Mouse (Mus musculus): ENCODE measurements around the gene Sh3gl1. TPM values are rescaled to one million over a fixed set of nuclear protein-coding genes. Genes with fewer than 3 reads are reported as not detected.

The Sh3gl1 gene
- polyA plus RNA-seq, 1 experiment from 2014 or later, result 96.3 TPM

DNA sequence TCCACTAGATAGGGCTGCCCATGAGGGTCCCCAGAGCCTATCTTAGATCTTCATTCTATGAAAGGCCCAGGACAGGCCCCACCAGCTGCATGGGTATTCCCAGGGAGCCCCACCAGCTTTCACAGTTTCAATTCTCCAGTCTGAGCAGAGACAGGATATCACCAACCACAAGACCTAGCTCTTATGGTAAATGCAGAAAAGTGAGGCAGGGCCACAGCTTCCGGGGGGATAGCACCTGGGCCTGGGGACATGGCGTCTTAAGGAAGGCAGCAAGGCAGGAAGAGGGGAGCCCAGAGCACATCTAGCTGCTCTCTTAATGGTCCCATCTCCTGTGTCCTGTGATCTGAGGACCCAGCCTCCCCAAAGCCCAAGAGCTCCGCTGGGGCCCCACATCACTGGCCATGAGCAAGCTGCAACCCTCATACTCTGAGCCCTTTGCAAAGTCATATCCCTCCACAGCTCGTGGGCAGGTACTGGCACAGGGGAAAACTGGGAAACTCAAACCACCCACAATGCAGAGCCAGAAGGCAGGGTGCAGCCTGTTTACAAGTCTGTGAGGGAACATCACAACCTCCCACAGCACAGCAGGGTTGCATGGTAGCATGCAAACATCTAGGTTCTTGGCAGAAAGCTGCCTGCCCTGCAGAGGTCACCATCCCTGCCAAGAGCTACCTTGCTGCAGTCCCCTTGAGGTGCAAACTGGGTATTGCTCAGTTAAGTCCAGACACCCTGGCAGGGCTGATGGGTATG, 15.1 kb downstream of the Sh3gl1 start:
- Histone ChIP-seq H3K36me3 (ENCODE audit: control insufficient read depth, insufficient read depth, low read length) (peaks cover 41% of the 10 kb centered on the region), H3K4me2 (ENCODE audit: low read length) (no peak overlapping the region), H3K9ac (replicated peaks; ENCODE audit: low read length) (no peak overlapping the region), H3K27ac (replicated peaks; ENCODE audit: low read depth, low read length) (peak overlapping the region; percentile 55), H3K4me3 (replicated peaks; ENCODE audit: low read depth, low read length) (no peak overlapping the region), H3K4me1 (ENCODE audit: control insufficient read depth, insufficient read depth, low read length) (peaks cover 6% of the 10 kb centered on the region; the same call in 1 of the 2 replicates), H3K27me3 (ENCODE audit: control insufficient read depth, insufficient read depth, low read length) (no peaks in the 10 kb centered on the region), H3K9me3 (ENCODE audit: control insufficient read depth, low read length) (no peaks in the 10 kb centered on the region)
- ATAC-seq (ENCODE audit: low FRiP score, low TSS enrichment) (no peak), DNase-seq (no peak)
- WGBS, result 86% methylated on average over 4 of the region's 4 CpGs

GRCm38 (mm10) chr17:56020400-56021084, 15.9 kb downstream of the Sh3gl1 start:
- peaks cover 49% of the 10 kb centered on the region for H3K36me3 ChIP-seq (ENCODE audit: control insufficient read depth, insufficient read depth, low read length)
- H3K4me3 ChIP-seq (replicated peaks; ENCODE audit: low read depth, low read length), result no peak overlapping the region
- ATAC-seq (ENCODE audit: low FRiP score, low TSS enrichment), result no peak
- WGBS, result 88% methylated on average over 6 of the region's 6 CpGs
- peak overlapping the region; percentile 55 for H3K27ac ChIP-seq (replicated peaks; ENCODE audit: low read depth, low read length)
- peaks cover 6% of the 10 kb centered on the region; the same call in 1 of the 2 replicates for H3K4me1 ChIP-seq (ENCODE audit: control insufficient read depth, insufficient read depth, low read length)
- no peak for DNase-seq
- no peak overlapping the region for H3K4me2 ChIP-seq (ENCODE audit: low read length)
- H3K9me3 ChIP-seq (ENCODE audit: control insufficient read depth, low read length), result no peaks in the 10 kb centered on the region
- H3K9ac ChIP-seq (replicated peaks; ENCODE audit: low read length), result no peak overlapping the region
- H3K27me3 ChIP-seq (ENCODE audit: control insufficient read depth, insufficient read depth, low read length), result no peaks in the 10 kb centered on the region

- H3K27me3 ChIP-seq (ENCODE audit: control insufficient read depth, insufficient read depth, low read length), result no peaks in the 10 kb centered on the region
- no peak overlapping the region for H3K4me2 ChIP-seq (ENCODE audit: low read length)
- H3K27ac ChIP-seq (replicated peaks; ENCODE audit: low read depth, low read length), result peak overlapping the region; percentile 32; the same call in 1 of the 2 replicates
- H3K9ac ChIP-seq (replicated peaks; ENCODE audit: low read length), result no peak overlapping the region
- peaks cover 6% of the 10 kb centered on the region; the same call in 1 of the 2 replicates for H3K4me1 ChIP-seq (ENCODE audit: control insufficient read depth, insufficient read depth, low read length)
- H3K9me3 ChIP-seq (ENCODE audit: control insufficient read depth, low read length), result no peaks in the 10 kb centered on the region
- H3K36me3 ChIP-seq (ENCODE audit: control insufficient read depth, insufficient read depth, low read length), result peaks cover 60% of the 10 kb centered on the region
- peak; percentile 48 for DNase-seq
- 0 out of 2 replicates have a peak, but pooled peaks have one; percentile 7 for ATAC-seq (ENCODE audit: low FRiP score, low TSS enrichment)
- no peak overlapping the region for H3K4me3 ChIP-seq (replicated peaks; ENCODE audit: low read depth, low read length)
- 77% methylated on average over 20 of the region's 20 CpGs for whole genome bisulfite sequencing
Observed at GRCm38 (mm10) chr17:56018347-56019131, 17.9 kb downstream of the Sh3gl1 start.

GRCm38 (mm10) chr17:56017848-56018247, 18.6 kb downstream of the Sh3gl1 start:
- 88% methylated on average over 7 of the region's 7 CpGs for whole genome bisulfite sequencing

GRCm38 (mm10) chr17:56016793-56017785, 19.3 kb downstream of the Sh3gl1 start:
- Histone ChIP-seq H3K9me3 (ENCODE audit: control insufficient read depth, low read length) (no peaks in the 10 kb centered on the region), H3K27ac (replicated peaks; ENCODE audit: low read depth, low read length) (no peak overlapping the region), H3K4me3 (replicated peaks; ENCODE audit: low read depth, low read length) (no peak overlapping the region), H3K4me1 (ENCODE audit: control insufficient read depth, insufficient read depth, low read length) (no peaks in the 10 kb centered on the region), H3K27me3 (ENCODE audit: control insufficient read depth, insufficient read depth, low read length) (no peaks in the 10 kb centered on the region), H3K9ac (replicated peaks; ENCODE audit: low read length) (no peak overlapping the region), H3K4me2 (ENCODE audit: low read length) (no peak overlapping the region), H3K36me3 (ENCODE audit: control insufficient read depth, insufficient read depth, low read length) (peaks cover 72% of the 10 kb centered on the region)
- DNase-seq (no peak), ATAC-seq (ENCODE audit: low FRiP score, low TSS enrichment) (no peak)
- 86% methylated on average over 15 of the region's 15 CpGs for WGBS

More at GRCm38 (mm10) chr17:56017848-56018247, 18.6 kb downstream of the Sh3gl1 start:
- peaks cover 66% of the 10 kb centered on the region for H3K36me3 ChIP-seq (ENCODE audit: control insufficient read depth, insufficient read depth, low read length)
- H3K9ac ChIP-seq (replicated peaks; ENCODE audit: low read length), result no peak overlapping the region
- no peak overlapping the region for H3K4me3 ChIP-seq (replicated peaks; ENCODE audit: low read depth, low read length)
- H3K4me1 ChIP-seq (ENCODE audit: control insufficient read depth, insufficient read depth, low read length), result peaks cover 6% of the 10 kb centered on the region; the same call in 1 of the 2 replicates
- H3K9me3 ChIP-seq (ENCODE audit: control insufficient read depth, low read length), result no peaks in the 10 kb centered on the region
- H3K4me2 ChIP-seq (ENCODE audit: low read length), result no peak overlapping the region
- DNase-seq (no peak), ATAC-seq (ENCODE audit: low FRiP score, low TSS enrichment) (no peak)
- H3K27ac ChIP-seq (replicated peaks; ENCODE audit: low read depth, low read length), result 0 out of 2 replicates have a peak overlapping the region, but pooled peaks have one; percentile 49
- no peaks in the 10 kb centered on the region for H3K27me3 ChIP-seq (ENCODE audit: control insufficient read depth, insufficient read depth, low read length)

DNA sequence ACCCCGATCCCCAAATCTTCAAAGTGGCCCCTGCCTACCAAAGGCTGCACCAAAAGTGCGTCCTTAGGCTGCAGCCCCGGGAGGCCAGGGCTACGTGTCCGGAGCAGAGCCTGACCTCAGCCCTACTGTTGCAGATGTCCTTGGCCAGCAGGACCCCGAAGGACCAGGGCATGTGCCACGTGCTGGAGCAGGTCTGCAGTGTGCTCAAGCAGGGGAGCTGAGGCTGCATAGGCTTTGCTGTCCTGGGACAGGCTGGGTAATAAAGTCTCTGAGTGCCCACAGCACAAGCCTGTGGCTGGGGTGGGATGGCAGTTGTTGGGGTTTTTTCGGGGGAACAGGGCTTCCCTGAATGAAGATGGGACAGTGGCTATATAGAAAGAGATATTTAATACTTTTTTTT, 20.1 kb downstream of the Sh3gl1 start:
- no peak overlapping the region for H3K27ac ChIP-seq (replicated peaks; ENCODE audit: low read depth, low read length)
- peaks cover under 1% of the 10 kb centered on the region; the same call in 1 of the 2 replicates for H3K4me1 ChIP-seq (ENCODE audit: control insufficient read depth, insufficient read depth, low read length)
- no peaks in the 10 kb centered on the region for H3K27me3 ChIP-seq (ENCODE audit: control insufficient read depth, insufficient read depth, low read length)
- no peak overlapping the region for H3K9ac ChIP-seq (replicated peaks; ENCODE audit: low read length)
- WGBS, result 88% methylated on average over 8 of the region's 8 CpGs
- peaks cover 79% of the 10 kb centered on the region for H3K36me3 ChIP-seq (ENCODE audit: control insufficient read depth, insufficient read depth, low read length)
- DNase-seq (no peak), ATAC-seq (ENCODE audit: low FRiP score, low TSS enrichment) (no peak)
- no peak overlapping the region for H3K4me3 ChIP-seq (replicated peaks; ENCODE audit: low read depth, low read length)
- H3K9me3 ChIP-seq (ENCODE audit: control insufficient read depth, low read length), result no peaks in the 10 kb centered on the region
- H3K4me2 ChIP-seq (ENCODE audit: low read length), result no peak overlapping the region

- Histone ChIP-seq H3K4me3 (replicated peaks; ENCODE audit: low read depth, low read length) (no peak overlapping the region), H3K36me3 (ENCODE audit: control insufficient read depth, insufficient read depth, low read length) (peaks cover 85% of the 10 kb centered on the region), H3K27ac (replicated peaks; ENCODE audit: low read depth, low read length) (no peak overlapping the region), H3K9ac (replicated peaks; ENCODE audit: low read length) (no peak overlapping the region), H3K9me3 (ENCODE audit: control insufficient read depth, low read length) (no peaks in the 10 kb centered on the region), H3K27me3 (ENCODE audit: control insufficient read depth, insufficient read depth, low read length) (no peaks in the 10 kb centered on the region), H3K4me2 (ENCODE audit: low read length) (no peak overlapping the region), H3K4me1 (ENCODE audit: control insufficient read depth, insufficient read depth, low read length) (peaks cover 11% of the 10 kb centered on the region)
- no peak for DNase-seq
- 95% methylated on average over 9 of the region's 9 CpGs for WGBS
- ATAC-seq (ENCODE audit: low FRiP score, low TSS enrichment), result no peak
Observed at GRCm38 (mm10) chr17:56015293-56015692, 21.1 kb downstream of the Sh3gl1 start.

Data from midbrain, embryonic 14.5 days (tissue).